Mouse (Mus musculus) myocyte (in vitro differentiated cells): ENCODE data around the gene Gramd1b.

Source experiments
- CEBPB ChIP-seq: IDR thresholded peaks from 2 replicates; pipeline ENCODE4 v1.6.1; 2011; ENCODE audit warnings: mild to moderate bottlenecking, moderate library complexity; ENCODE audit not compliant: poor library complexity, insufficient read depth, severe bottlenecking
- E2F4 ChIP-seq: IDR thresholded peaks from one replicate; pipeline ENCODE4 v1.6.1; 2011; ENCODE audit warnings: mild to moderate bottlenecking, control low read depth, moderate library complexity; ENCODE audit not compliant: insufficient read depth
- MAX ChIP-seq: IDR thresholded peaks from one replicate; pipeline ENCODE4 v1.6.1; 2011; ENCODE audit warnings: low read depth, mild to moderate bottlenecking, control low read depth
- MYOD1 ChIP-seq, 3 experiments: IDR thresholded peaks; one replicate each; pipeline ENCODE4 v1.6.1; 2011; ENCODE audit warnings: control low read depth in 2 of 3, low read depth in 2 of 3, mild to moderate bottlenecking in 2 of 3, moderate library complexity in 1 of 3; ENCODE audit not compliant: insufficient read length in 2 of 3, control insufficient read depth in 1 of 3
- MYOG ChIP-seq, 3 experiments: IDR thresholded peaks; one replicate each; pipeline ENCODE4 v1.6.1; 2011; ENCODE audit warnings: control low read depth in 2 of 3, low read depth in 2 of 3, mild to moderate bottlenecking in 2 of 3; ENCODE audit not compliant: insufficient read length in 2 of 3, control insufficient read depth in 1 of 3, insufficient read depth in 1 of 3
- POLR2A ChIP-seq: IDR thresholded peaks from one replicate; pipeline ENCODE4 v1.6.1; 2011; ENCODE audit warnings: low read depth, mild to moderate bottlenecking, control low read depth, moderate library complexity; ENCODE audit not compliant: insufficient read length
- POLR2AphosphoS2 ChIP-seq: IDR thresholded peaks from one replicate; pipeline ENCODE4 v1.6.1; 2011; ENCODE audit warnings: low read depth, control low read depth; ENCODE audit not compliant: insufficient read length
- REST ChIP-seq: IDR thresholded peaks from one replicate; pipeline ENCODE4 v1.6.1; 2011; ENCODE audit warnings: mild to moderate bottlenecking, control low read depth, moderate library complexity; ENCODE audit not compliant: insufficient read depth, insufficient read length
- SRF ChIP-seq: IDR thresholded peaks from one replicate; pipeline ENCODE4 v1.6.1; 2011; ENCODE audit warnings: low read depth; ENCODE audit not compliant: control insufficient read depth, insufficient read length
- TCF12 ChIP-seq: IDR thresholded peaks from one replicate; pipeline ENCODE4 v1.6.1; 2011; ENCODE audit warnings: mild to moderate bottlenecking, control low read depth; ENCODE audit not compliant: poor library complexity, insufficient read depth, severe bottlenecking
- TCF3 ChIP-seq: IDR thresholded peaks from one replicate; pipeline ENCODE4 v1.6.1; 2011; ENCODE audit warnings: low read depth, control low read depth; ENCODE audit not compliant: insufficient read length
- USF1 ChIP-seq: IDR thresholded peaks from one replicate; pipeline ENCODE4 v1.6.1; 2011; ENCODE audit warnings: low read depth, mild to moderate bottlenecking, control low read depth, moderate library complexity

GRCm38 (mm10) chr9:40323773-40324172 is 207.4 kb downstream of the Gramd1b start:
- no peak for TF ChIP-seq MYOG (IDR thresholded peaks at IDR 0.05; ENCODE audit: control insufficient read depth in 1 of 3, insufficient read depth in 1 of 3, insufficient read length in 2 of 3, low read depth in 2 of 3)
- TF ChIP-seq MYOD1 (IDR thresholded peaks at IDR 0.05; ENCODE audit: control insufficient read depth in 1 of 3, insufficient read length in 2 of 3, low read depth in 2 of 3), result no peak
- no peak for TF ChIP-seq E2F4
- no peak for TF ChIP-seq USF1
- no peak for TF ChIP-seq POLR2A
- no peak for TF ChIP-seq POLR2AphosphoS2
- no peak for TF ChIP-seq MAX
- no peak for TF ChIP-seq CEBPB
- TF ChIP-seq REST, result no peak
- no peak for TF ChIP-seq SRF
- TF ChIP-seq TCF3, result no peak
- TF ChIP-seq TCF12, result no peak
